Mouse (Mus musculus) liver, postnatal 0 days (tissue): Measurements from ENCODE around the gene Rgl1.

Experiments
- CTCF ChIP-seq: sonication (generic); IDR thresholded peaks from 2 replicates; pipeline ENCODE4 v1.5.1; 2016; ENCODE audit warnings: antibody characterized with exemption, low read depth
- EP300 ChIP-seq: IDR thresholded peaks from 2 replicates; pipeline ENCODE4 v1.6.1; 2016; ENCODE audit warnings: antibody characterized with exemption, low read depth, mild to moderate bottlenecking

GRCm38 (mm10) chr1:152702920-152703319 is 63.2 kb downstream of the Rgl1 start:
- TF ChIP-seq CTCF (no peak), EP300 (no peak)
